Mouse (Mus musculus) lung, adult 2 months (tissue): ENCODE data around the gene Cdkal1.

Source experiments
- CTCF ChIP-seq: fragments of 200-500 bp; IDR thresholded peaks from 2 replicates; pipeline ENCODE4 v1.5.1; 2011; ENCODE audit warnings: mild to moderate bottlenecking, low read length, control low read depth; ENCODE audit not compliant: insufficient read depth
- POLR2A ChIP-seq: fragments of 200-500 bp; IDR thresholded peaks from 2 replicates; pipeline ENCODE4 v1.6.1; 2011; ENCODE audit warnings: low read depth, mild to moderate bottlenecking, control low read depth, low read length, borderline replicate concordance; ENCODE audit errors: extremely low read depth

DNA sequence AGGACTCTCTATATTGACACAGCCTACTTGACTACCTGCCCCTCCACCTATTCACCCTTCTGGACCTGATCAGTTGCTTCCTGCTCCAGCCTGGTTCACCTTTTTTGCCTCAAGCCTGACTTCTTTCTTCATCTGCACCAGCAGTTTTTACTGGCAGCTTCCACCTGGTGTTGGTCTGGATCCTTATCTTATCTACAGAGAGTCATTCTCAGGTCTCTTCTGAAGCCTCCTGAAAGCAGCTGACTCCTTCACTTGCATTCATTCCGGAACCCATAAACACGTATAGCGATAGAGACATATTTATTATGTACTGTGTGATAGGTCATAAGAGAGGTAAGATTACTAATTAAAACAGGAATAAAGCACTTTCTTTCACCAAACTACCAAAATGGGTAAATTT, 11.3 kb upstream of the Cdkal1 start:
- no peak for TF ChIP-seq POLR2A
- TF ChIP-seq CTCF = no peak
